Mouse (Mus musculus): ENCODE results near the gene Gm20388.

Gm20388 gene

GRCm38 (mm10) chr8:124256841-124257240, 4346.2 kb downstream of the Gm20388 start:
- no peak for DNase-seq (ENCODE audit: low read depth, low spot score)

GRCm38 (mm10) chr8:124257363-124257762, 4346.7 kb downstream of the Gm20388 start:
- DNase-seq (ENCODE audit: low read depth, low spot score): peak; percentile 11

GRCm38 (mm10) chr8:124259146-124259545, 4348.5 kb downstream of the Gm20388 start:
- no peak for DNase-seq (ENCODE audit: low read depth, low spot score)

DNA sequence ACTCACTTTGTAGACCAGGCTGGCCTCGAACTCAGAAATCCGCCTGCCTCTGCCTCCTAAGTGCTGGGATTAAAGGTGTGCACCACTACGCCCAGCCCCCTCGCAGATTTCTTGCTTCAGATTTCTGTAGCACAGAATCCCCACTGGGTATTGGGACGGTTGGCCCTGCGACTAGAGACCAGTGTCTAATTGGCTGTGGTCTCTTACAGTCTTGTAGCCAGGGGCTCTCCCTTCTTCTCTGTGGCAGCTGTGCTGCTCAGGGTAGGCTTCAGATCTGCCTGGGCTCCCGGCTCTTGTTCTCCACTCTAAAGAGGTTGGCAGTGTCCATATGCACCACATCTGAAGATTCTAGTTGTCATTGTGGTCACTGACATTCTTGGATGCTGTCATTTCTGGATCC, 4349.3 kb downstream of the Gm20388 start:
- DNase-seq (ENCODE audit: low read depth, low spot score): no peak

DNA sequence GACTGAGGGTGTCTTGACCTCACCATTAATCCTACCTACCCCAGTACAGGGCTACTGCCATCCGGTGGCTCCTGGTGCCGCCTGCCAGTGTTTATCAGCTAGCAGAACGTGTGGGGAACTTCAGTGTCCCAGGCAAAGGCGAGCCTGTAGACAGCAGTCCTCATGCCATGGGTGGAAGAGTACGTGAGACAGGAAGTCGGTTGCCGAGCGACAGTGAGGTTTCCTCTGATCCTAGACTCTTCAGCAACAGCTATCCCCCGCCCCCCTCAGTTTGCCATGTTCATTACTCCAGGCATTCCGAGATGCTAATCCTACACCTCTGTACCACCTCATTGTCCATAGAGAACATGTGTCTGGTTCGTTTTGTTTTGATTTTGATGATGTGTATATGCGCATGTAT, 4349.7 kb downstream of the Gm20388 start:
- DNase-seq (ENCODE audit: low read depth, low spot score): no peak

- DNase-seq (ENCODE audit: low read depth, low spot score): no peak
These were observed 4352.4 kb downstream of the Gm20388 start for GRCm38 (mm10) chr8:124263058-124263457.

DNA sequence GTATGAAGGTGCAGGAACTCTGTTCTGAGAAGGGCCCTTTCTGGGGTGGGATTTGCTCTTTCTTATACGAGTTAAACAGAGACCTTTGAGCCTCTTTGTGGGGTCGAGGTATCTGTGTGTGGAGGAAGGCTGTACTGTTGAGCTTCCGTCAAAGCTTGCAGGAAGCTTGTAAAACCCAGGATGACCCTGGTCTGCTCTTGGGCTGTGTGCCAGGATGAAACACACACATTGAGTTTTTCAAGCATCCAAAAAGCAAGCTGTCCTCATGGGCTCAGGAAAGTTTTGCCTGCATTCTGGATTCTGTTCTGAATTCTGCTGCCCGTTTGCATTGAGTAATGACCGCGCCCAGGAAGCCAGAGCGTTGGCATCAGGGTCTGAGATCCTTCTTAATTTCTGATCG, 4353.4 kb downstream of the Gm20388 start:
- no peak for DNase-seq (ENCODE audit: low read depth, low spot score)

DNA sequence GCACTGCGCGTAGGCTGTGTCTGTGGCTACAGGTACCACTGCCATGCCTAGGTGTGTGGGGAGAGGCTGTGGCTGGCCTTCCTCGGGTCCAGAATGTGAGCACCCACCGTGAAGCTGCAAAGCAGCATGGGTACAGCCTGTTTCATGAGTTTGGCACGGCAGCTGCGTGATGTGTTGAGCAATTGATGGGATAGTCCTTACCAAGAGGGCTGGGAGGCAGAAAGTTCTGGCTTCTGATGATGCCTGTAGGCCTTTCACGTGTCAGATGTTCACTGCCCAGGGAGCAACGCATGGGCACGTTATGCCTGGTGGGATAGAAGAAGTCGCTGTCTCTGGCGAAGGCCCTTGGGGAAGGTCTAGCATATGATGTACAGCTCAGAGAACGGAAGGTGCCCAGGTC, 4354.0 kb downstream of the Gm20388 start:
- DNase-seq (ENCODE audit: low read depth, low spot score): no peak

- DNase-seq (ENCODE audit: low read depth, low spot score): no peak
These were observed 4354.5 kb downstream of the Gm20388 start for GRCm38 (mm10) chr8:124265130-124265529.

GRCm38 (mm10) chr8:124265798-124266197, 4355.2 kb downstream of the Gm20388 start:
- DNase-seq (ENCODE audit: low read depth, low spot score): no peak

GRCm38 (mm10) chr8:124267206-124267605, 4356.6 kb downstream of the Gm20388 start:
- DNase-seq (ENCODE audit: low read depth, low spot score): no peak

DNA sequence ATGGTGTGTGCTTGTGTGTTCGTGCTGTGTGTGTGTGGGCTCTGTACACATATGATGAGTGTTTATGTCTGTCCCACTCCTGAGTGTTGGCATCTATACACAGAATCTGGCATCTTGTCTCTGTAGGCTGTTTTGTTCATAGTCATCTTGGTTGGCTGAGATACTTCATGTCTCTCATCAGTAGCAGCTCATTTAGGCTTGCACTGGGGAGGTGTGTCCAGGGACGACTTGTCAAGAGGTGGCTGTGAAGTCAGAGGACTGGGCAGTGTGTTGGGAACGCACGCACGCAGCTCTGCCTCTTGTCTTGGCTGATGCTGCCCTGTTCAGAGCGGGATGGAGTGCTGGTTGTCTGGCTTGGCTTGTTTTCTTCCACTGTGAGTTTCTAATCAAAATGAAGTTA, 4359.9 kb downstream of the Gm20388 start:
- DNase-seq (ENCODE audit: low read depth, low spot score): no peak

- DNase-seq (ENCODE audit: low read depth, low spot score): no peak
These were observed 4360.3 kb downstream of the Gm20388 start for GRCm38 (mm10) chr8:124270904-124271303.

GRCm38 (mm10) chr8:124271518-124271917, 4360.9 kb downstream of the Gm20388 start:
- DNase-seq (ENCODE audit: low read depth, low spot score): no peak

DNA sequence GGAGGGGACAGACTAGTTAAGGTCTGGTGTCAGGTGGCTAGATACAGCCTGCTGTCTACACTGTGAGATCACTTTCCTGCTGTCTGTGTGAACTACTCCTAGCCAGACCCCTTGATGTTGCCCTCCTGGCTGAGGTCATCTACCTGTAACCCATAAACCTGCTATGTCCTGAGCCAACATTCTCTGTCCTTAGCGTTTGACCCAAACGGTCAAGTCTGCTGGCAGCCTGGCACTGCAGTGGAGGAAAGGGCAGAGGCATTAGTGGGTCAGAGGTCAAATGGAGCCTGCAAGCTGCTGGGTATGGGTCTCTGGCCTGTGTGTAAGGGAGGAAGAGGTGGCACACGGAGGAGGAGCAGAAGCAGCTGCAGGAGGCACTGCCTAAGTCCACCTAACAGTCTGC, 4362.2 kb downstream of the Gm20388 start:
- DNase-seq (ENCODE audit: low read depth, low spot score): no peak

- no peak for DNase-seq (ENCODE audit: low read depth, low spot score)
These were observed 4363.1 kb downstream of the Gm20388 start for GRCm38 (mm10) chr8:124273606-124274218.

DNA sequence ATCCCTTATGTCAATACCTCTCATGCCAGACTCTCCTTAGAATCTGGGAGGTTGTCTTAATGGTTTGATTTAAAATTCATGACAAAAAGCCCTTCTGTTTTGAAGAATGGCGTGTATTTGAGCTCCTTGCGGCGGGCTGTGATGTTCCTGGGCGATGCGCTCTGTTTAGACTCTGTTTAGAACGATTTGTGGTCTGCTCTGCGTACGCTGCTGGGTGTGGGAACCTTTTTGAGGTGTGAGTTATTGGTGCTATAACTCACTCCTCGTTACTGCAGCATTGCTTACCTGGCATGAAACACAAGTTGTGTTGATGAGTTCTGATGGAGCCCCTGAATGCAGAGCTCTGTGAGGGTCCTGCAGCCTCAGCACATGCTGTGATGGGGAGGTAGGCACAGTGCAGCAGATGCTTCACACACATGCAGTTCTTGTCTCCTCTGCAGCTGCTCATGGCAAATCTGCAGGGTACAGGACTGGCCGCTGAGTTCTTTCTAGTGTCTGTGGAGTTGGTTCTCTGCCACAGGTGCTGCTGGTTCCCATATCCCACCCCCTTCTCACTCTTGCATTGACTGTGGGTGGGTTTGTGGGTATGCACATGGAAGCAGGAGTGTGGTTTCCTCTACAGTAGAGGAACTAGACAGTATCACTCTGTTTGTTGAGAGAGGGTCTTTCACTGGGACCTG, 4363.9 kb downstream of the Gm20388 start:
- DNase-seq (ENCODE audit: low read depth, low spot score): no peak

DNA sequence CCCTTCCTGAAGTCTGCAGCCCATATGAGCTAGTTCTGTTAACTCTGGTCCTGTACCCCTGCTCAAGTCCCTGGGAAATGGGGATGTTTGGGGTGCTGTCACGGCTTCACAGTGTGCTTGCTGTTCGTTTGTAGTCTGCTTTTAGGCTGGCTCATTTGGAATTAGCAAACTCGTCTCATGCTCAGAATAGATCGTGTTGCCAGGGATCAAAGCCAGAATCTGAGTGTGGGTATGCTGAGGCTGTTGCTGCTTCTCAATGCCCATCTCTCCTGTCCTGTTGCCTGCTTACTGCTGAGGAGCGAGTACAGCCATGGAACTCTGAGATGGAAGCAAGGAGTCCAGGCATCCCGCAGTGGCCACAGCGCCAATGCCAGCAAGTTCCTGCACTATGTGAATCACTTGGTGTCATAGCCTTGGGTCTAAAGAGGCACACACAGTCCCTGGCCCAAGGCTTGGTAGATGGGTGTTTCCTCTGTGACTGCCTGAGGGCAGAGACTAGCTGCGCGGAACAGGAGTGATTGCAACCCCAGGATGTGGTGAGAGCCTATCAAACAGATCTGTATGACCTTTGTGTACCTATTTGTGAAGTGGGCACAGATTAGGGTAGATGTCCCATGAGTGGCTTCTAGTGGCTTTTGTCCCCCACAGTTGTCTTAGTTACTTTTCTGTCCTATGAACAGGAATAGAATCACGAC, 4364.9 kb downstream of the Gm20388 start:
- no peak for DNase-seq (ENCODE audit: low read depth, low spot score)

- no peak for DNase-seq (ENCODE audit: low read depth, low spot score)
These were observed 4367.6 kb downstream of the Gm20388 start for GRCm38 (mm10) chr8:124277951-124278910.

DNA sequence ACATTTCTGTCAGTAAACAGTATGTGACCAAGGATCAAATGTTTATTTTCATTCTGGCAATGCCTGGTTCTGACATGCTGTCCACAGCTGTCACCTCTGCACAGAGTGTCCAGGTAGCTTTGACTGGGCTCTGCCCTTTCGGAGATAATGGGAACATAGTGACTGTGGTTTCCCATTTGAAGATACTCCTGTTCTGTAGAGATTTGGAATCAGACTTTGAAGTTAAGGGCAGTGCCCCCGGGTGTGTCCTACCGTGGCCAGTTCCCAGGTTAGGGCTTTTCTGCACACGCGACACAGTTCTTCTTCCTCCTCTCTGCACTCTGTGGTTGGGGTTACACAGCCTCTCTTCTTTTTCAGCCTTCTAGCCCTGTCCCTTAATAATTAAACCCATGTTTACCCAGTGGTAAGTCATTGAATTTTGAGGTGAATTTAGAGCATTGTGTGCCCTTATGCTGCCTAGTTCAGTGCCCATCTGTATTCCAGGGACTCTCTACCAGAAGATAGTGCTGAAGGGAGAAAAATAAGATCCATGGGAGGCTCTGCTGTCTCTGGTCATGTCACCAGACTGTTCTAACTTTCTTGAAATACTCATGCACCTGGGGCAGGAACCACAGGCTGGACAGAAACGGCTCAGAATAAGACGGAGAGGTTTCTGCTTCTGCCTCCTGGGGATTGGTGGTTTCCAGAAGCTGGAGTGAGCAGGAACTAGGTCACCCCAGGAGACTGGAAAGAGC, 4368.5 kb downstream of the Gm20388 start:
- no peak for DNase-seq (ENCODE audit: low read depth, low spot score)

- DNase-seq (ENCODE audit: low read depth, low spot score): no peak
These were observed 4369.0 kb downstream of the Gm20388 start for GRCm38 (mm10) chr8:124279690-124279985.

Data from retina, adult 2 months (tissue).